Mouse (Mus musculus) kidney, adult 2 months (tissue): ENCODE results near the gene Hyls1.

Source experiments
- CTCF ChIP-seq: fragments of 200-500 bp; conservative IDR thresholded peaks from 2 replicates; pipeline ENCODE4 v1.5.1; 2011; ENCODE audit warnings: low read depth, mild to moderate bottlenecking, control low read depth, low read length, moderate library complexity, mixed read lengths; ENCODE audit not compliant: insufficient read depth, insufficient read length
- POLR2A ChIP-seq: fragments of 200-500 bp; IDR thresholded peaks from one replicate; pipeline ENCODE4 v1.6.1; 2011; ENCODE audit warnings: low read depth, low read length, control low read depth

DNA sequence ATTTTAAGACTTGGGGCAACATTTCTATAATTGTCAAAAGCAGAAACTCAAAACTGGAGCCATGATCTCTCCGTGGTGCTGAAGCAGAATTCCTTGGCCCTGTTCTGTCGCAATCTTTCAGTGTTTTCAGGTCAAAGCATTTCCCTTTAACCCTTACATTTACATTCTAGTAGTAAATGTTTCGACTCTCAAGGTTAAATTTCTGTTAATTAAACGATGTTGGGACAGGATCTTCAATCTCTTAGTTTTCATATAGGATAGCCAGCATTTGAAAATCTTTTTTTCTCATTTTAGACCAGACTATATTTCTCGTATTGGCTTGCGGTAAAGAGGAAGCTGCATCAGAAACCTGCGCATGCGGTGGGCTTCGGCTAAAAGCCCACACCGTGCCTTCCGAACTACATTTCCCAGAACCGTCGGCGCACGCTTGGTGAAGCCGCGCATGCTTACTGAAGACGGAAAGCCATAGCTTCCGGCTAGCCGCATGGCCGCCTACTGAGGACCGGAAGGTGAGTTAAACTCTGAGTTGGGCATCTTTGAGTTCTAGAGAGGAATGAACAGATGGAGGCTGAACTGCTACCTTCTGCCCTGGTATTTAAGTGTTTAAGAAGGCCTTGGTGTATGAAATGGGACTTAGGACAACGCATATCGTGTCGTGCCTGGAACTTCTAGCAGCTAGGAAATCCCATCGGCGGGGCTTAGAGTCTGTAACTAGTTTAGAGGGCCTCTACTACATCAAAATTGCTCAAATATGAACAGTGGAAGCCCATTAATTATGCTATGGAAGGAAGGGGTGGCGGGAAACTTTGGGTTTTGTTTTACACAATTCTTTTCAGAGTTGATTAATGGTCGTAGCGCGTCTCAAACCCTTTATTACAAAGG lies 10.9 kb downstream of the Hyls1 start:
- TF ChIP-seq POLR2A (peak; percentile 47), CTCF (no peak)
